Mouse (Mus musculus) gastrocnemius, postnatal 10 days (tissue): ENCODE data around the gene Zfp384. TPM values are rescaled to one million over a fixed set of nuclear protein-coding genes. Genes with fewer than 3 reads are reported as not detected.

ENCODE experiments used
- DNase-seq: peaks from one replicate; pipeline ENCODE4 v3.0.0; 2021; ENCODE audit warnings: mixed read lengths
- long read RNA-seq, 2 experiments: library from polyadenylated mRNA; stranded (forward); transcript quantifications; one replicate each; pipeline ENCODE4 v2.0.0; 2021
- total RNA-seq, 2 experiments: library from RNA; stranded (reverse); gene quantifications; 2 replicates each; pipeline ENCODE4 v1.2.3; 2021

Zfp384 gene
- total RNA-seq, result 10 to 100 TPM; 21.9 to 27.4 TPM
- long read RNA-seq, experiment 1, transcript Zfp384-207 (11 exons, 3,072 nt), result major isoform, 6 of 41 reads
- long read RNA-seq, experiment 1, partial matches to known transcripts, result 9 of 41 reads
- long read RNA-seq, experiment 1, other reads (novel, unspliced or antisense), result 19 of 41 reads
- long read RNA-seq, experiment 2, partial matches to known transcripts, result 11 of 38 reads
- long read RNA-seq, experiment 2, other reads (novel, unspliced or antisense), result 18 of 38 reads

- no peak for DNase-seq
Measured at GRCm38 (mm10) chr6:125009129-125009180, at the start of gene Zfp384. Gene Zfp384, plus strand, starts transcription at chr6:125009145.

- DNase-seq, result no peak
Measured at GRCm38 (mm10) chr6:124959960-124960359, 49.0 kb upstream of the Zfp384 start.

- DNase-seq, result no peak
Measured at GRCm38 (mm10) chr6:124961021-124961420, 47.9 kb upstream of the Zfp384 start.

GRCm38 (mm10) chr6:124964638-124965037 is 44.3 kb upstream of the Zfp384 start:
- no peak for DNase-seq

GRCm38 (mm10) chr6:124965088-124965719 is 43.7 kb upstream of the Zfp384 start, which contains the start of gene Cops7a:
Gene Cops7a, minus strand, starts transcription at chr6:124965538.
- DNase-seq, result peak; percentile 96

GRCm38 (mm10) chr6:124965747-124966146 is 43.2 kb upstream of the Zfp384 start:
- DNase-seq, result no peak

- peak; percentile 10 for DNase-seq
Measured at GRCm38 (mm10) chr6:124966466-124967118, 42.4 kb upstream of the Zfp384 start.

GRCm38 (mm10) chr6:124967766-124968165 is 41.2 kb upstream of the Zfp384 start:
- peak; percentile 57 for DNase-seq

GRCm38 (mm10) chr6:124992241-124992640 is 16.7 kb upstream of the Zfp384 start:
- DNase-seq, result no peak

- no peak for DNase-seq
Measured at GRCm38 (mm10) chr6:124993365-124993764, 15.6 kb upstream of the Zfp384 start.

- DNase-seq, result no peak
Measured at GRCm38 (mm10) chr6:124993876-124994275, 15.1 kb upstream of the Zfp384 start.

- DNase-seq, result no peak
Measured at GRCm38 (mm10) chr6:124995246-124995645, 13.7 kb upstream of the Zfp384 start.

- DNase-seq, result no peak
Measured at GRCm38 (mm10) chr6:124995831-124996403, 13.0 kb upstream of the Zfp384 start.

- DNase-seq, result peak; percentile 86
Measured at GRCm38 (mm10) chr6:124996551-124997501, 12.1 kb upstream of the Zfp384 start, which contains the start of gene Pianp. Gene Pianp, plus strand, starts transcription at chr6:124996694.

- DNase-seq, result no peak
Measured at GRCm38 (mm10) chr6:124998066-124998465, 10.9 kb upstream of the Zfp384 start.

GRCm38 (mm10) chr6:124999091-124999490 is 9.9 kb upstream of the Zfp384 start:
- DNase-seq, result no peak

GRCm38 (mm10) chr6:124999546-124999945 is 9.4 kb upstream of the Zfp384 start:
- DNase-seq, result no peak

- DNase-seq, result no peak
Measured at GRCm38 (mm10) chr6:125003706-125004105, 5.2 kb upstream of the Zfp384 start.

- no peak for DNase-seq
Measured at GRCm38 (mm10) chr6:125005086-125005485, 3.9 kb upstream of the Zfp384 start.

- DNase-seq, result no peak
Measured at GRCm38 (mm10) chr6:125008060-125008459, 885 bp upstream of the Zfp384 start.

- DNase-seq, result peak; percentile 91
Measured at GRCm38 (mm10) chr6:125008586-125009128, 288 bp upstream of the Zfp384 start.
